In genomic region chr7:45333431-45333982, GRCm38 (mm10) we compare ENCODE assay signal across 8 mouse cellular contexts. TPM values are rescaled to one million over a fixed set of nuclear protein-coding genes. Genes with fewer than 3 reads are reported as not detected.
DNase-seq lines count a peak whose midpoint lies in the region; ATAC-seq lines count a peak whose summit lies in the region.

Trpm4 (minus strand) TSS chr7:45333780.

- peak within 1 kb of the TSS; percentile 47 for H3K4me3 ChIP-seq in hindbrain, embryonic 14.5 days (replicated peaks; ENCODE audit: low read length)

- peak; percentile 85 for DNase-seq in R1 (ENCODE audit: low read depth, low spot score)
- DNase-seq in cerebellum, postnatal 25 days, result peak; percentile 68 to 81
- DNase-seq in gastrocnemius, adult 18-20 months (ENCODE audit: low spot score), result peak; percentile 93
- peak; percentile 78 for DNase-seq in hindbrain, embryonic 14.5 days (ENCODE audit: low spot score)
- peak; percentile 43 to 56 for DNase-seq in left cerebral cortex, adult 8-10 months (ENCODE audit: low spot score in 2 of 2)
- peak; percentile 87 to 89 for DNase-seq in right cerebral cortex, postnatal 10 days (ENCODE audit: low spot score in 2 of 2)
- DNase-seq in urinary bladder, postnatal 25 days (ENCODE audit: low spot score), result peak; percentile 93

- ATAC-seq in hindbrain, embryonic 14.5 days (ENCODE audit: low FRiP score), result peak; percentile 64
- peak; percentile 89 for ATAC-seq in megakaryocyte, adult 5-6 weeks (ENCODE audit: poor library complexity, severe bottlenecking)

- peaks cover 4% of the 10 kb centered on the region; the same call in 1 of the 2 replicates for H3K4me1 ChIP-seq in hindbrain, embryonic 14.5 days (replicated peaks; ENCODE audit: control insufficient read depth, insufficient read depth, low read length)

- peaks cover 5% of the 10 kb centered on the region for H3K27me3 ChIP-seq in hindbrain, embryonic 14.5 days (ENCODE audit: control insufficient read depth, insufficient read depth, low read length)

- WGBS in hindbrain, embryonic 14.5 days, result under 1% methylated on average over 38 of the region's 38 CpGs

- peak within 1 kb of the TSS; percentile 71 for H3K4me2 ChIP-seq in hindbrain, embryonic 14.5 days (replicated peaks)

- H3K36me3 ChIP-seq in hindbrain, embryonic 14.5 days (replicated peaks; ENCODE audit: control insufficient read depth, insufficient read depth), result no peaks in the 10 kb centered on the region

- H3K9ac ChIP-seq in hindbrain, embryonic 14.5 days, result peak within 1 kb of the TSS; percentile 61

- no peaks in the 10 kb centered on the region for H3K9me3 ChIP-seq in hindbrain, embryonic 14.5 days (ENCODE audit: control insufficient read depth, low read length)

- H3K27ac ChIP-seq in hindbrain, embryonic 14.5 days, result no peak within 1 kb of the TSS

RNA-seq across cellular contexts. Expression of gene Trpm4, which starts in this region (rescaled TPM):
- 10 to 100 TPM; 25.9 to 31.3 TPM for total RNA-seq in gastrocnemius, adult 18-20 months (2021)
- polyA plus RNA-seq in hindbrain, embryonic 14.5 days (2014; fragmentation: Nextera tagmentation; extraction: Ambion mirVana), result 7.8 and 9.3 TPM in 2 replicates
- total RNA-seq in left cerebral cortex, adult 8-10 months (2022), result 10 to 100 TPM; 23.9 to 27.8 (median 25.1) TPM
- 3.2 and 4.7 TPM in 2 replicates for total RNA-seq in megakaryocyte, adult 5-6 weeks (2015)
- total RNA-seq in megakaryocyte, adult 5-6 weeks (2017), result 4.8 and 5.4 TPM in 2 replicates
